Mouse (Mus musculus): ENCODE results near the gene Dock9. TPM values are rescaled to one million over a fixed set of nuclear protein-coding genes. Genes with fewer than 3 reads are reported as not detected.
A peak's percentile ranks its signal among the peaks of the same experiment; 100 is the strongest.

Gene Dock9
- polyA plus RNA-seq, 1 experiment = 2.7 TPM

DNA sequence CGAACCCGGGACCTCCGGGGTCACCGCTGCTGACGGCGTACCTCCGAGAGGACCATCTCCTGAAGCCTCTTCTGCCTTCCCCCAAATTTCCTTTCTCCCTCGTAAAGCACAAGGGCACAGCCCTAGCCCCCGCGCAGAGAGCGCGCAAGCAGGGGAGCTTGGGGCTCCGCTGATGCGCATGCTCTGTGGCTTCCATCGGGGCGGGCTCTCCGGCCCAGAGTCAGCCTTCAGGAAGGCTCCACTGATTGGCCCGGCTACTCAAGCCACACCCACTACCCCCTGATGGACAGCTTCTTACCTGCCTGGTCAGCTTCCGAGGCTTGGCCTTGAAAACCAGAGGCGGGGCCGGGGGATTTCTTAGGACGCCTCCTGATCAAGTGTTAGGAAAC lies 768 bp upstream of the Dock9 start:
- Histone ChIP-seq H3K79me2 (ENCODE audit: control insufficient read depth, insufficient read depth) (peaks cover 9% of the 10 kb centered on the region), H3K36me3 (ENCODE audit: control insufficient read depth, insufficient read depth) (no peaks in the 10 kb centered on the region), H3K27me3 (ENCODE audit: control insufficient read depth, insufficient read depth, insufficient read length) (no peaks in the 10 kb centered on the region), H3ac (ENCODE audit: control insufficient read depth, insufficient read length, low read depth) (peak overlapping the region; percentile 93), H3K79me3 (ENCODE audit: low read depth) (no peaks in the 10 kb centered on the region), H3K4me3 (ENCODE audit: insufficient read depth, poor library complexity, severe bottlenecking) (peak overlapping the region; percentile 57)
- TF ChIP-seq MAX (IDR thresholded peaks at IDR 0.05) = peak; percentile 16
- no peak for TF ChIP-seq USF1 (IDR thresholded peaks at IDR 0.05; ENCODE audit: low read depth)
- TF ChIP-seq MYOG (IDR thresholded peaks at IDR 0.05; ENCODE audit: control insufficient read depth, extremely low read depth, insufficient read length) = no peak
- no peak for TF ChIP-seq FOSL1 (IDR thresholded peaks at IDR 0.05; ENCODE audit: insufficient read depth, low read length, poor library complexity, severe bottlenecking)
- TF ChIP-seq CEBPB (IDR thresholded peaks at IDR 0.05; ENCODE audit: low read depth) = no peak
- no peak for TF ChIP-seq CTCF (IDR thresholded peaks at IDR 0.05; ENCODE audit: control insufficient read depth, insufficient read depth, insufficient read length)
- no peak for TF ChIP-seq MYOD1 (IDR thresholded peaks at IDR 0.05; ENCODE audit: control insufficient read depth, insufficient read length, low read depth)

DNA sequence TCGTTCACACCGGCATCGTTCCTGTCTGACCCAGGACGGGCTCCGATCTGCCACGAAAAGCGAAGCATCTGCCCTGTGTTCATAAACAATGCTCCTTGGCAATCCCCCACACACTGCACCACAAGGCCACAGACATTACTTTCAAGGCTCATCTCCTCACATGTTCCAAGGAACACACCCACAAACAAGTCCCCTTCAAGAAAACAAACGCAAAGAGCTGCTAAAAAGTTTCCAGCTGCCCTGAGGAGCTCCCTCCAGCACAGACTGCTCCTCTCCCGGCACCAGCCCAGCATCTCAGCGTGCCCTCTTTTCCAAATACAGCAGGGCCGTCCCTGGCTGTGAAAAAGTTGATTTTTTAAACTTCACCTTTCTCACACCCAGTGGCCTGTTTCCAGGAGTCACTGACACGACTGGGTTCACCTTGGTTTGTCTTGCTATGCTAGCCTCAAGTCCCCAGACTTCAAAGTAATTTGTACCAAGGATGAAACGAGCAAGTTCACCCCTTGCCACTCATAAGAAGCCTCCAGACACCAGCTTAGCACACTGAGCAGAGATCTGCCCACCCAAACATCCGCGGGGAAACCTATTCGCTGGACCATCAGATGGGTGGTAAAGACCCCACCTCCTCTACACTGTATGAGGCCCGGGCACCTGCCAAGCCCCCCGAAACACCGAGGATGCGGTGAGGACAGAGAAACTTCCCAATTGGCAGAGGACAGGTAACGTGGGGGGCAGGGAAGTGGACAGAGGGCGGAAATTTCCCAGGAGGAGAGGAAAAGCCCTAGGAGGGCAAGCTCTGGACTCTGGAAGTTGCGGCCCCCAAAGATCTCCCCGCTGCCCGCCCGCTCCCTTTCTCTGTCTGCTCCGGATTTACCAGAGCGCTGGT lies 823 bp downstream of the Dock9 start:
- Histone ChIP-seq H3K27me3 (ENCODE audit: control insufficient read depth, insufficient read depth, insufficient read length) (no peaks in the 10 kb centered on the region), H3K79me2 (ENCODE audit: control insufficient read depth, insufficient read depth) (peaks cover 9% of the 10 kb centered on the region), H3ac (ENCODE audit: control insufficient read depth, insufficient read length, low read depth) (peak overlapping the region; percentile 66), H3K4me3 (ENCODE audit: insufficient read depth, poor library complexity, severe bottlenecking) (peak overlapping the region; percentile 57), H3K79me3 (ENCODE audit: low read depth) (no peaks in the 10 kb centered on the region), H3K36me3 (ENCODE audit: control insufficient read depth, insufficient read depth) (no peaks in the 10 kb centered on the region)
- no peak for TF ChIP-seq USF1 (IDR thresholded peaks at IDR 0.05; ENCODE audit: low read depth)
- no peak for TF ChIP-seq CTCF (IDR thresholded peaks at IDR 0.05; ENCODE audit: control insufficient read depth, insufficient read depth, insufficient read length)
- TF ChIP-seq MAX (IDR thresholded peaks at IDR 0.05) = no peak
- no peak for TF ChIP-seq CEBPB (IDR thresholded peaks at IDR 0.05; ENCODE audit: low read depth)
- no peak for TF ChIP-seq FOSL1 (IDR thresholded peaks at IDR 0.05; ENCODE audit: insufficient read depth, low read length, poor library complexity, severe bottlenecking)
- no peak for TF ChIP-seq MYOD1 (IDR thresholded peaks at IDR 0.05; ENCODE audit: control insufficient read depth, insufficient read length, low read depth)
- no peak for TF ChIP-seq MYOG (IDR thresholded peaks at IDR 0.05; ENCODE audit: control insufficient read depth, extremely low read depth, insufficient read length)

DNA sequence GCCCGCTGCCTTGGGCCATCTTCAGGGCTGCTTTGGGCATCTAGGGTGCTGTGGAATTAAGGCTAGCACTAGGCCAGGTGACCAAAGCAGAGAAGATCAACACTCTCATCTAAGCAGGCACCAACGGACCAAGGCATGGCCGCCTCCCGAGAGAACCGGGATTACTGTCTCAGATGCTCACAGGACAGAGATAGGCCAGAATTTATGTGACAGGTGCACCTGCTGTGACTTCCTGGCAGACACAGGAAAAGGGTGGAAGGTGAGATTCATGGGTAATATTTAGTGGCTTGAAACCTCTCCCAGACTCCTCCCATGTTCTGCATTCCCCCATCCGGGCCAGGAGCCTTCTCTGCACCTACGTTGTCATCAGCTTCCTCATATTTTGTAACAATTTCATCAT lies 2.1 kb downstream of the Dock9 start:
- Histone ChIP-seq H3ac (ENCODE audit: control insufficient read depth, insufficient read length, low read depth) (no peak overlapping the region), H3K79me3 (ENCODE audit: low read depth) (no peaks in the 10 kb centered on the region), H3K27me3 (ENCODE audit: control insufficient read depth, insufficient read depth, insufficient read length) (no peaks in the 10 kb centered on the region), H3K79me2 (ENCODE audit: control insufficient read depth, insufficient read depth) (peaks cover 9% of the 10 kb centered on the region), H3K36me3 (ENCODE audit: control insufficient read depth, insufficient read depth) (no peaks in the 10 kb centered on the region), H3K4me3 (ENCODE audit: insufficient read depth, poor library complexity, severe bottlenecking) (no peak overlapping the region)
- TF ChIP-seq USF1 (IDR thresholded peaks at IDR 0.05; ENCODE audit: low read depth) (no peak), MYOD1 (IDR thresholded peaks at IDR 0.05; ENCODE audit: control insufficient read depth, insufficient read length, low read depth) (no peak), CTCF (IDR thresholded peaks at IDR 0.05; ENCODE audit: control insufficient read depth, insufficient read depth, insufficient read length) (no peak), MYOG (IDR thresholded peaks at IDR 0.05; ENCODE audit: control insufficient read depth, extremely low read depth, insufficient read length) (no peak), FOSL1 (IDR thresholded peaks at IDR 0.05; ENCODE audit: insufficient read depth, low read length, poor library complexity, severe bottlenecking) (no peak), MAX (IDR thresholded peaks at IDR 0.05) (no peak), CEBPB (IDR thresholded peaks at IDR 0.05; ENCODE audit: low read depth) (no peak)

DNA sequence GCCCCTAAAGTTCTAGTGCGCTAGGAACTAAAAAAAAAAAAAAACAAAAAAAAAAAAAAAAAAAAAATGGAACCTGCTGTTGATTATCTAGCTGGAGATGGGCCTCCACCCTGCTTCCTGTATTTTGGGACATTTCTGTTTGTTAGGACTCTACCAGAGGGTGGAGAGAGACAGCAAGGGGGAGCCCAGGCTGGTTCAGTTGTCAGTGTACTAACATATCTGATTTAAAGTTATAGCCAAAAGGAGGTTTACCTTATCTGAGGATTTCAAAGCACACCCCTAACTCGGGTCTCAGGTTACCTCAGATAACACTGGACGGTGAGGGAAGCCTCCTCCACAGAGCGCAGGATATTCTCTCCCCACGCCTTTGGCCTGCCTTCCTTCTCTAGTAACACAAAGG lies 4.0 kb downstream of the Dock9 start:
- Histone ChIP-seq H3K27me3 (ENCODE audit: control insufficient read depth, insufficient read depth, insufficient read length) (no peaks in the 10 kb centered on the region), H3K79me3 (ENCODE audit: low read depth) (no peaks in the 10 kb centered on the region), H3K4me3 (ENCODE audit: insufficient read depth, poor library complexity, severe bottlenecking) (no peak overlapping the region), H3K79me2 (ENCODE audit: control insufficient read depth, insufficient read depth) (peaks cover 9% of the 10 kb centered on the region), H3ac (ENCODE audit: control insufficient read depth, insufficient read length, low read depth) (no peak overlapping the region), H3K36me3 (ENCODE audit: control insufficient read depth, insufficient read depth) (no peaks in the 10 kb centered on the region)
- no peak for TF ChIP-seq USF1 (IDR thresholded peaks at IDR 0.05; ENCODE audit: low read depth)
- no peak for TF ChIP-seq FOSL1 (IDR thresholded peaks at IDR 0.05; ENCODE audit: insufficient read depth, low read length, poor library complexity, severe bottlenecking)
- no peak for TF ChIP-seq CTCF (IDR thresholded peaks at IDR 0.05; ENCODE audit: control insufficient read depth, insufficient read depth, insufficient read length)
- no peak for TF ChIP-seq MAX (IDR thresholded peaks at IDR 0.05)
- no peak for TF ChIP-seq CEBPB (IDR thresholded peaks at IDR 0.05; ENCODE audit: low read depth)
- TF ChIP-seq MYOG (IDR thresholded peaks at IDR 0.05; ENCODE audit: control insufficient read depth, extremely low read depth, insufficient read length) = no peak
- no peak for TF ChIP-seq MYOD1 (IDR thresholded peaks at IDR 0.05; ENCODE audit: control insufficient read depth, insufficient read length, low read depth)

DNA sequence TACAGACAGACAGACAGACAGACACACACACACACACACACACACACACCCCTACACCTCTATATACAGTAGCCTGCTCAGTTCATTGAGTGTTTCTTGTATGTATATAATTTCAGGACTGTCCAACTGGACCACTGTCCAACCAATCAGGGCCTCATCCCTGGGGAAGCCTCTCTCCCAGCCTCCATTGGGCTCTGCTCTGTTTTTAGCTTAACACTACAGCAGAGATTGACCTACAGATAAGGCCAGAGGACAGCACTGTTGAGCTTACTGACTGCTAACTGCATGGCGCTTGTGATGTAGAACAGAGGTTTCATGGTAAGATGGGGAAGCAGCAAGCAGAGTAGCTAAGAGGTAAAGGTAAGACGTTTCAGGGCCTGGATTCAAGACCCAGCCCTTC lies 5.7 kb downstream of the Dock9 start:
- no peak overlapping the region for H3K4me3 ChIP-seq (ENCODE audit: insufficient read depth, poor library complexity, severe bottlenecking)
- H3K79me3 ChIP-seq (ENCODE audit: low read depth) = no peaks in the 10 kb centered on the region
- H3K36me3 ChIP-seq (ENCODE audit: control insufficient read depth, insufficient read depth) = no peaks in the 10 kb centered on the region
- TF ChIP-seq CTCF (IDR thresholded peaks at IDR 0.05; ENCODE audit: control insufficient read depth, insufficient read depth, insufficient read length) = no peak
- TF ChIP-seq MAX (IDR thresholded peaks at IDR 0.05) = no peak
- peaks cover 5% of the 10 kb centered on the region for H3K79me2 ChIP-seq (ENCODE audit: control insufficient read depth, insufficient read depth)
- no peak overlapping the region for H3ac ChIP-seq (ENCODE audit: control insufficient read depth, insufficient read length, low read depth)
- H3K27me3 ChIP-seq (ENCODE audit: control insufficient read depth, insufficient read depth, insufficient read length) = no peaks in the 10 kb centered on the region

Measured in C2C12 (cell line).